In genomic region chr11:61955951-61956350, GRCm38 (mm10) we compare ENCODE assay signal across 9 mouse cellular contexts. TPM values are rescaled to one million over a fixed set of nuclear protein-coding genes. Genes with fewer than 3 reads are reported as not detected.
DNase-seq lines count a peak whose midpoint lies in the region; ATAC-seq lines count a peak whose summit lies in the region.
"Had no signal": no experiment of that assay in that cellular context is flagged by ENCODE, and none has a peak within 500 bp of the region (broad histone marks: within the 10 kb centered on the region; RNA-seq: fewer than 3 reads in every experiment).

No protein-coding gene starts in this region.

- no peak overlapping the region for H3K27ac ChIP-seq in forebrain, embryonic 11.5 days (ENCODE audit: low read depth, low read length)
- H3K27ac ChIP-seq in forebrain, embryonic 16.5 days (ENCODE audit: low read length) = no peak overlapping the region
- H3K27ac ChIP-seq in liver, embryonic 12.5 days = no peak overlapping the region
- no peak overlapping the region for H3K27ac ChIP-seq in liver, embryonic 11.5 days (ENCODE audit: low read depth, low read length)
- no peak overlapping the region for H3K27ac ChIP-seq in forebrain, embryonic 13.5 days
- H3K27ac ChIP-seq in liver, embryonic 15.5 days (replicated peaks) = no peak overlapping the region

- H3K9ac ChIP-seq in forebrain, embryonic 11.5 days (ENCODE audit: low read length) = no peak overlapping the region
- no peak overlapping the region for H3K9ac ChIP-seq in forebrain, embryonic 16.5 days (replicated peaks; ENCODE audit: low read depth, low read length)
- H3K9ac ChIP-seq in liver, embryonic 12.5 days = no peak overlapping the region
- H3K9ac ChIP-seq in liver, embryonic 11.5 days (ENCODE audit: low read depth, low read length) = no peak overlapping the region
- no peak overlapping the region for H3K9ac ChIP-seq in forebrain, embryonic 13.5 days
- peak overlapping the region; percentile 32; the same call in 1 of the 2 replicates for H3K9ac ChIP-seq in liver, embryonic 15.5 days

- 80% methylated on average over 6 of the region's 6 CpGs for WGBS in forebrain, embryonic 11.5 days
- WGBS in forebrain, embryonic 16.5 days = 86% methylated on average over 6 of the region's 6 CpGs
- whole genome bisulfite sequencing in liver, embryonic 12.5 days (ENCODE audit: insufficient replicate concordance) = 64% methylated on average over 6 of the region's 6 CpGs
- 72% methylated on average over 6 of the region's 6 CpGs for WGBS in liver, embryonic 11.5 days
- 82% methylated on average over 6 of the region's 6 CpGs for WGBS in forebrain, embryonic 13.5 days
- WGBS in liver, embryonic 15.5 days (ENCODE audit: insufficient replicate concordance) = 68% methylated on average over 6 of the region's 6 CpGs

- H3K4me2 ChIP-seq in forebrain, embryonic 11.5 days (ENCODE audit: low read depth, low read length, severe bottlenecking) = peak overlapping the region; percentile 100; the same call in 1 of the 2 replicates
- H3K4me2 ChIP-seq in forebrain, embryonic 16.5 days (ENCODE audit: low read length) = no peak overlapping the region
- H3K4me2 ChIP-seq in liver, embryonic 12.5 days = peak overlapping the region; percentile 85
- H3K4me2 ChIP-seq in liver, embryonic 11.5 days = no peak overlapping the region; the same call in 1 of the 2 replicates
- H3K4me2 ChIP-seq in forebrain, embryonic 13.5 days = peak overlapping the region; percentile 99
- peak overlapping the region; percentile 80 for H3K4me2 ChIP-seq in liver, embryonic 15.5 days

- no peak overlapping the region for H3K4me3 ChIP-seq in forebrain, embryonic 11.5 days (ENCODE audit: low read depth, low read length)
- H3K4me3 ChIP-seq in forebrain, embryonic 16.5 days (replicated peaks; ENCODE audit: low read length) = no peak overlapping the region
- H3K4me3 ChIP-seq in liver, embryonic 12.5 days = peak overlapping the region; percentile 93
- no peak overlapping the region for H3K4me3 ChIP-seq in liver, embryonic 11.5 days (ENCODE audit: low read depth, low read length)
- H3K4me3 ChIP-seq in forebrain, embryonic 13.5 days = no peak overlapping the region
- H3K4me3 ChIP-seq in liver, embryonic 15.5 days (replicated peaks) = peak overlapping the region; percentile 90; the same call in 1 of the 2 replicates

- peak; percentile 12; the same call in 1 of the 2 replicates for ATAC-seq in forebrain, embryonic 11.5 days (replicated peaks; ENCODE audit: low FRiP score)
- ATAC-seq in forebrain, embryonic 16.5 days = no peak
- no peak for ATAC-seq in liver, embryonic 12.5 days
- ATAC-seq in liver, embryonic 11.5 days (replicated peaks; ENCODE audit: low FRiP score) = no peak
- ATAC-seq in forebrain, embryonic 13.5 days = no peak
- no peak for ATAC-seq in liver, embryonic 15.5 days (ENCODE audit: insufficient read depth)
- ATAC-seq in granulocyte monocyte progenitor cell, adult 5-6 weeks (replicated peaks; ENCODE audit: poor library complexity, severe bottlenecking) = no peak

- peaks cover 8% of the 10 kb centered on the region for H3K27me3 ChIP-seq in forebrain, embryonic 11.5 days (ENCODE audit: control insufficient read depth, insufficient read depth, low read length)
- peaks cover 3% of the 10 kb centered on the region; the same call in 1 of the 2 replicates for H3K27me3 ChIP-seq in forebrain, embryonic 16.5 days (replicated peaks; ENCODE audit: control insufficient read depth, insufficient read depth, low read length)
- peaks cover 12% of the 10 kb centered on the region; the same call in 1 of the 2 replicates for H3K27me3 ChIP-seq in liver, embryonic 12.5 days (replicated peaks)
- H3K27me3 ChIP-seq in liver, embryonic 11.5 days (replicated peaks; ENCODE audit: control insufficient read depth, insufficient read depth, low read length) = peaks cover 3% of the 10 kb centered on the region
- H3K27me3 ChIP-seq in forebrain, embryonic 13.5 days = peaks cover 17% of the 10 kb centered on the region
- peaks cover 12% of the 10 kb centered on the region; the same call in 1 of the 2 replicates for H3K27me3 ChIP-seq in liver, embryonic 15.5 days

- no peaks in the 10 kb centered on the region for H3K36me3 ChIP-seq in forebrain, embryonic 11.5 days (ENCODE audit: control insufficient read depth, insufficient read depth, low read length)
- no peaks in the 10 kb centered on the region for H3K36me3 ChIP-seq in forebrain, embryonic 16.5 days (ENCODE audit: control insufficient read depth, insufficient read depth)
- H3K36me3 ChIP-seq in liver, embryonic 12.5 days = no peaks in the 10 kb centered on the region
- H3K36me3 ChIP-seq in liver, embryonic 11.5 days (ENCODE audit: control insufficient read depth, insufficient read depth, low read length) = no peaks in the 10 kb centered on the region
- H3K36me3 ChIP-seq in forebrain, embryonic 13.5 days (ENCODE audit: poor library complexity, severe bottlenecking) = no peaks in the 10 kb centered on the region
- H3K36me3 ChIP-seq in liver, embryonic 15.5 days (replicated peaks) = no peaks in the 10 kb centered on the region
- H3K36me3 ChIP-seq: G1E had no signal

- H3K4me1 ChIP-seq in forebrain, embryonic 11.5 days (replicated peaks; ENCODE audit: control insufficient read depth, insufficient read depth, low read length) = no peaks in the 10 kb centered on the region
- 0 out of 2 replicates have a peak, but pooled peaks cover 2% of the 10 kb centered on the region for H3K4me1 ChIP-seq in forebrain, embryonic 16.5 days (replicated peaks; ENCODE audit: control insufficient read depth, insufficient read depth, low read length)
- H3K4me1 ChIP-seq in liver, embryonic 12.5 days = peaks cover 51% of the 10 kb centered on the region
- peaks cover 7% of the 10 kb centered on the region for H3K4me1 ChIP-seq in liver, embryonic 11.5 days (replicated peaks; ENCODE audit: control insufficient read depth, insufficient read depth, low read length)
- no peaks in the 10 kb centered on the region for H3K4me1 ChIP-seq in forebrain, embryonic 13.5 days
- H3K4me1 ChIP-seq in liver, embryonic 15.5 days (replicated peaks) = peaks cover 40% of the 10 kb centered on the region

- DNase-seq in forebrain, embryonic 11.5 days (ENCODE audit: low spot score) = peak; percentile 44
- no peak for DNase-seq in liver, embryonic 11.5 days (ENCODE audit: low spot score)
- no peak for DNase-seq in left cerebral cortex, adult 18-20 months (ENCODE audit: low spot score in 2 of 2)

- H3K9me3 ChIP-seq in forebrain, embryonic 11.5 days (ENCODE audit: control insufficient read depth, low read length) = no peaks in the 10 kb centered on the region
- H3K9me3 ChIP-seq in forebrain, embryonic 16.5 days (ENCODE audit: control insufficient read depth, low read length) = no peaks in the 10 kb centered on the region
- H3K9me3 ChIP-seq in liver, embryonic 12.5 days (replicated peaks) = no peaks in the 10 kb centered on the region
- no peaks in the 10 kb centered on the region for H3K9me3 ChIP-seq in liver, embryonic 11.5 days (ENCODE audit: control insufficient read depth, low read length)
- H3K9me3 ChIP-seq in forebrain, embryonic 13.5 days (replicated peaks) = no peaks in the 10 kb centered on the region
- H3K9me3 ChIP-seq in liver, embryonic 15.5 days (replicated peaks) = no peaks in the 10 kb centered on the region

RNA-seq across cellular contexts. Expression of gene Specc1, which starts 0.6 kb away (rescaled TPM):
- 19.0 and 20.2 TPM in 2 replicates for polyA plus RNA-seq in forebrain, embryonic 11.5 days (2014; fragmentation: Nextera tagmentation; extraction: Ambion mirVana)
- 9.4 and 11.2 TPM in 2 replicates for polyA plus RNA-seq in forebrain, embryonic 16.5 days (2015; fragmentation: Nextera tagmentation; extraction: Ambion mirVana)
- polyA plus RNA-seq in liver, embryonic 12.5 days (2016; fragmentation: Nextera tagmentation; extraction: Ambion mirVana) = 36.4 and 38.7 TPM in 2 replicates
- polyA plus RNA-seq in liver, embryonic 11.5 days (2014; fragmentation: Nextera tagmentation; extraction: Ambion mirVana) = 23.6 and 23.7 TPM in 2 replicates
- polyA plus RNA-seq in forebrain, embryonic 13.5 days (2015; fragmentation: Nextera tagmentation; extraction: Ambion mirVana) = 16.2 and 16.8 TPM in 2 replicates
- 54.4 and 57.0 TPM in 2 replicates for polyA plus RNA-seq in liver, embryonic 15.5 days (2015; fragmentation: Nextera tagmentation; extraction: Ambion mirVana)
- 10 to 100 TPM; 72.9 to 77.6 TPM for total RNA-seq in left cerebral cortex, adult 18-20 months (2021)
- total RNA-seq in granulocyte monocyte progenitor cell, adult 5-6 weeks (2014; fragmentation: Nextera tagmentation) = 14.4 and 16.0 TPM in 2 replicates
- total RNA-seq in granulocyte monocyte progenitor cell, adult 5-6 weeks (2017) = 21.6 and 26.0 TPM in 2 replicates

RNA-seq across cellular contexts. Expression of gene Akap10, which starts 25.9 kb away (rescaled TPM):
- polyA plus RNA-seq in forebrain, embryonic 11.5 days (2014; fragmentation: Nextera tagmentation; extraction: Ambion mirVana) = 17.2 and 18.6 TPM in 2 replicates
- 13.0 and 15.0 TPM in 2 replicates for polyA plus RNA-seq in forebrain, embryonic 16.5 days (2015; fragmentation: Nextera tagmentation; extraction: Ambion mirVana)
- 14.2 and 14.3 TPM in 2 replicates for polyA plus RNA-seq in liver, embryonic 12.5 days (2016; fragmentation: Nextera tagmentation; extraction: Ambion mirVana)
- 17.9 and 19.4 TPM in 2 replicates for polyA plus RNA-seq in liver, embryonic 11.5 days (2014; fragmentation: Nextera tagmentation; extraction: Ambion mirVana)
- 13.8 and 14.2 TPM in 2 replicates for polyA plus RNA-seq in forebrain, embryonic 13.5 days (2015; fragmentation: Nextera tagmentation; extraction: Ambion mirVana)
- 7.9 and 8.0 TPM in 2 replicates for polyA plus RNA-seq in liver, embryonic 15.5 days (2015; fragmentation: Nextera tagmentation; extraction: Ambion mirVana)
- 10 to 100 TPM; 32.2 to 32.7 TPM for total RNA-seq in left cerebral cortex, adult 18-20 months (2021)
- 36.8 and 52.6 TPM in 2 replicates for total RNA-seq in granulocyte monocyte progenitor cell, adult 5-6 weeks (2014; fragmentation: Nextera tagmentation)
- 37.5 and 42.1 TPM in 2 replicates for total RNA-seq in granulocyte monocyte progenitor cell, adult 5-6 weeks (2017)

Comparison
In these comparisons a context has a peak if more than half of its experiments do, and no peak if none do; other contexts are left out.
1. H3K4me2 ChIP-seq: peak in forebrain, embryonic 11.5 days (single experiment), liver, embryonic 12.5 days (single experiment), forebrain, embryonic 13.5 days (single experiment) and liver, embryonic 15.5 days (single experiment); none in forebrain, embryonic 16.5 days (single experiment) and liver, embryonic 11.5 days (single experiment).
2. H3K4me3 ChIP-seq: peak in liver, embryonic 12.5 days (single experiment) and liver, embryonic 15.5 days (single experiment); none in forebrain, embryonic 11.5 days (single experiment), forebrain, embryonic 16.5 days (single experiment), liver, embryonic 11.5 days (single experiment) and forebrain, embryonic 13.5 days (single experiment).